Mouse (Mus musculus) MEL-GATA-1-ER (cell line): ENCODE data around the gene Tnik.

Source experiments
- DNase-seq: peaks from one replicate; pipeline ENCODE4 v3.0.0-alpha.2; 2012; ENCODE audit warnings: low read depth; ENCODE audit errors: extremely low read depth

The Tnik gene

GRCm38 (mm10) chr3:28263948-28264840, 1.2 kb downstream of the Tnik start:
- peak; percentile 49 for DNase-seq

GRCm38 (mm10) chr3:28264841-28265150, 1.8 kb downstream of the Tnik start:
- no peak for DNase-seq

- DNase-seq, result no peak
Observed at GRCm38 (mm10) chr3:28265183-28265582, 2.2 kb downstream of the Tnik start.

- DNase-seq, result no peak
Observed at GRCm38 (mm10) chr3:28265656-28266055, 2.6 kb downstream of the Tnik start.

- DNase-seq, result no peak
Observed at GRCm38 (mm10) chr3:28267211-28267610, 4.2 kb downstream of the Tnik start.

- DNase-seq, result no peak
Observed at GRCm38 (mm10) chr3:28269716-28270115, 6.7 kb downstream of the Tnik start.

GRCm38 (mm10) chr3:28271884-28272283, 8.9 kb downstream of the Tnik start:
- DNase-seq, result no peak

- DNase-seq, result no peak
Observed at GRCm38 (mm10) chr3:28274763-28275162, 11.7 kb downstream of the Tnik start.

GRCm38 (mm10) chr3:28289693-28290092, 26.7 kb downstream of the Tnik start:
- no peak for DNase-seq

- DNase-seq, result peak; percentile 84
Observed at GRCm38 (mm10) chr3:28301378-28301777, 38.4 kb downstream of the Tnik start.

GRCm38 (mm10) chr3:28303915-28304314, 40.9 kb downstream of the Tnik start:
- no peak for DNase-seq

- DNase-seq, result no peak
Observed at GRCm38 (mm10) chr3:28306852-28307251, 43.8 kb downstream of the Tnik start.

- DNase-seq, result no peak
Observed at GRCm38 (mm10) chr3:28314438-28314837, 51.4 kb downstream of the Tnik start.

- DNase-seq, result no peak
Observed at GRCm38 (mm10) chr3:28317339-28317738, 54.3 kb downstream of the Tnik start.

- DNase-seq, result no peak
Observed at GRCm38 (mm10) chr3:28321635-28322034, 58.6 kb downstream of the Tnik start.

GRCm38 (mm10) chr3:28325613-28326233, 62.7 kb downstream of the Tnik start:
- DNase-seq, result no peak

GRCm38 (mm10) chr3:28332316-28332715, 69.3 kb downstream of the Tnik start:
- no peak for DNase-seq

- DNase-seq, result no peak
Observed at GRCm38 (mm10) chr3:28333869-28334268, 70.9 kb downstream of the Tnik start.

GRCm38 (mm10) chr3:28334547-28334946, 71.5 kb downstream of the Tnik start:
- no peak for DNase-seq

GRCm38 (mm10) chr3:28340071-28340470, 77.1 kb downstream of the Tnik start:
- no peak for DNase-seq

GRCm38 (mm10) chr3:28343204-28343603, 80.2 kb downstream of the Tnik start:
- no peak for DNase-seq

- no peak for DNase-seq
Observed at GRCm38 (mm10) chr3:28343661-28344060, 80.6 kb downstream of the Tnik start.

- DNase-seq, result no peak
Observed at GRCm38 (mm10) chr3:28345446-28345845, 82.4 kb downstream of the Tnik start.
